Mouse (Mus musculus) gastrocnemius, postnatal 14 days (tissue): ENCODE measurements around the gene Cxadr. TPM values are rescaled to one million over a fixed set of nuclear protein-coding genes. Genes with fewer than 3 reads are reported as not detected.

Experiments used
- DNase-seq: peaks from one replicate; pipeline ENCODE4 v3.0.0; 2021; ENCODE audit warnings: mixed read lengths
- intact Hi-C: fragments of 180-260 bp; cut with DNase I; formaldehyde crosslinking; loops from one replicate; pipeline ENCODE4 v1.15.1; 2025; ENCODE audit warnings: low total_unique reads
- total RNA-seq, 2 experiments: library from RNA; stranded (reverse); gene quantifications; 2 replicates each; pipeline ENCODE4 v1.2.3; 2021

Gene Cxadr
- total RNA-seq, 2 experiments from 2014 or later, result 0.29 to 0.84 TPM

GRCm38 (mm10) chr16:78407855-78408254 lies 106.6 kb downstream of the Cxadr start:
- intact Hi-C loops, result no loop called here
- no peak for DNase-seq

Other genes starting within 250 kb of the Cxadr start
- gene Btg3, start 75.7 kb downstream of the Cxadr start, total RNA-seq, result 1 to 10 TPM; 5.4 to 7.8 TPM